ENCODE assay signal across 10 mouse cellular contexts in genomic region chr14:25795067-25795466, GRCm38 (mm10). TPM values are rescaled to one million over a fixed set of nuclear protein-coding genes. Genes with fewer than 3 reads are reported as not detected.
DNase-seq lines count a peak whose midpoint lies in the region; ATAC-seq and TF ChIP-seq lines count a peak whose summit lies in the region.
"Had no signal": no experiment of that assay in that cellular context is flagged by ENCODE, and none has a peak within 500 bp of the region (broad histone marks: within the 10 kb centered on the region; RNA-seq: fewer than 3 reads in every experiment).

No protein-coding gene starts in this region.

- intact Hi-C loops in gastrocnemius, adult 2 months (cut with DNase I): no loop called here

- no peak for TF ChIP-seq CTCF in gastrocnemius, adult 2 months (IDR thresholded peaks at IDR 0.05)
- no peak for TF ChIP-seq CTCF in liver, adult 2 months (IDR thresholded peaks at IDR 0.05; ENCODE audit: low read depth, low read length)

- H3K27ac ChIP-seq in gastrocnemius, adult 2 months: peak overlapping the region; percentile 84
- peak overlapping the region; percentile 91 for H3K27ac ChIP-seq in liver, adult 2 months (replicated peaks; ENCODE audit: insufficient read depth, low read depth, low read length)
- no peak overlapping the region for H3K27ac ChIP-seq in liver, embryonic 12.5 days
- H3K27ac ChIP-seq in embryonic facial prominence, embryonic 14.5 days (replicated peaks; ENCODE audit: low read depth, low read length): peak overlapping the region; percentile 78
- H3K27ac ChIP-seq in limb, embryonic 15.5 days: peak overlapping the region; percentile 75
- H3K27ac ChIP-seq: liver, embryonic 13.5 days; neural tube, embryonic 12.5 days had no signal

- H3K36me3 ChIP-seq in liver, adult 2 months (ENCODE audit: control insufficient read depth, insufficient read depth, low read length): no peaks in the 10 kb centered on the region
- H3K36me3 ChIP-seq in liver, embryonic 12.5 days: no peaks in the 10 kb centered on the region
- no peaks in the 10 kb centered on the region for H3K36me3 ChIP-seq in embryonic facial prominence, embryonic 14.5 days (ENCODE audit: control insufficient read depth, insufficient read depth, low read length)
- H3K36me3 ChIP-seq in limb, embryonic 15.5 days: no peaks in the 10 kb centered on the region
- H3K36me3 ChIP-seq: liver, embryonic 13.5 days; neural tube, embryonic 12.5 days had no signal

- ATAC-seq in liver, embryonic 12.5 days: no peak
- ATAC-seq in embryonic facial prominence, embryonic 14.5 days (ENCODE audit: low read depth): no peak
- no peak for ATAC-seq in limb, embryonic 15.5 days (ENCODE audit: insufficient number of reproducible peaks, low FRiP score, low TSS enrichment, low read depth)

- H3K79me2 ChIP-seq in liver, adult 2 months (ENCODE audit: control insufficient read depth, insufficient read depth, low read length): no peaks in the 10 kb centered on the region

- no peaks in the 10 kb centered on the region for H3K9me3 ChIP-seq in liver, embryonic 12.5 days (replicated peaks)
- H3K9me3 ChIP-seq in embryonic facial prominence, embryonic 14.5 days (ENCODE audit: control insufficient read depth, low read length): no peaks in the 10 kb centered on the region
- no peaks in the 10 kb centered on the region for H3K9me3 ChIP-seq in limb, embryonic 15.5 days
- H3K9me3 ChIP-seq: liver, embryonic 13.5 days; neural tube, embryonic 12.5 days had no signal

- WGBS in liver, adult 2 months: 22% methylated on average over 6 of the region's 6 CpGs
- WGBS in liver, embryonic 12.5 days (ENCODE audit: insufficient replicate concordance): 64% methylated on average over 6 of the region's 6 CpGs
- 47% methylated on average over 6 of the region's 6 CpGs for WGBS in embryonic facial prominence, embryonic 14.5 days
- 61% methylated on average over 6 of the region's 6 CpGs for WGBS in limb, embryonic 15.5 days

- H3K4me3 ChIP-seq in gastrocnemius, adult 2 months: peak overlapping the region; percentile 44
- peak overlapping the region; percentile 32 for H3K4me3 ChIP-seq in liver, adult 2 months (ENCODE audit: insufficient read depth, low read depth, low read length)
- no peak overlapping the region for H3K4me3 ChIP-seq in liver, embryonic 12.5 days
- H3K4me3 ChIP-seq in embryonic facial prominence, embryonic 14.5 days (ENCODE audit: low read depth, low read length): no peak overlapping the region
- H3K4me3 ChIP-seq in limb, embryonic 15.5 days: no peak overlapping the region
- H3K4me3 ChIP-seq: liver, embryonic 13.5 days; neural tube, embryonic 12.5 days had no signal

- TF ChIP-seq POLR2A in liver, adult 2 months (IDR thresholded peaks at IDR 0.05; ENCODE audit: extremely low read depth, insufficient read depth, low read length): no peak

- peak; percentile 52 for DNase-seq in gastrocnemius, adult 2 months
- no peak for DNase-seq in gastrocnemius, postnatal 10 days
- DNase-seq in liver, adult 2 months (ENCODE audit: extremely low read depth, low read depth, low spot score): no peak
- DNase-seq in embryonic facial prominence, embryonic 14.5 days (ENCODE audit: low spot score): no peak
- DNase-seq in adrenal gland, postnatal 36 days: no peak
- no peak for DNase-seq in right cerebral cortex, postnatal 10 days (ENCODE audit: low spot score in 2 of 2)
- DNase-seq: liver, embryonic 13.5 days had no signal

- no peaks in the 10 kb centered on the region for H3K27me3 ChIP-seq in liver, adult 2 months (ENCODE audit: control insufficient read depth, insufficient read depth, low read length)
- peaks cover 6% of the 10 kb centered on the region for H3K27me3 ChIP-seq in liver, embryonic 12.5 days (replicated peaks)
- H3K27me3 ChIP-seq in embryonic facial prominence, embryonic 14.5 days (replicated peaks; ENCODE audit: control insufficient read depth, insufficient read depth, low read length): no peaks in the 10 kb centered on the region
- H3K27me3 ChIP-seq in limb, embryonic 15.5 days: no peaks in the 10 kb centered on the region
- H3K27me3 ChIP-seq: neural tube, embryonic 12.5 days had no signal

- no peak overlapping the region for H3K4me2 ChIP-seq in liver, embryonic 12.5 days
- H3K4me2 ChIP-seq in embryonic facial prominence, embryonic 14.5 days (ENCODE audit: low read depth, low read length): no peak overlapping the region
- H3K4me2 ChIP-seq in limb, embryonic 15.5 days: no peak overlapping the region
- H3K4me2 ChIP-seq: liver, embryonic 13.5 days; neural tube, embryonic 12.5 days had no signal

- H3K9ac ChIP-seq in liver, adult 2 months (ENCODE audit: low read depth, low read length): peak overlapping the region; percentile 52; the same call in 1 of the 2 replicates
- no peak overlapping the region for H3K9ac ChIP-seq in liver, embryonic 12.5 days
- H3K9ac ChIP-seq in embryonic facial prominence, embryonic 14.5 days (ENCODE audit: low read depth, low read length): no peak overlapping the region
- H3K9ac ChIP-seq in limb, embryonic 15.5 days: no peak overlapping the region
- H3K9ac ChIP-seq: liver, embryonic 13.5 days; neural tube, embryonic 12.5 days had no signal

- H3K4me1 ChIP-seq in liver, adult 2 months (ENCODE audit: control insufficient read depth, insufficient read depth, low read length): peaks cover 14% of the 10 kb centered on the region
- peaks cover 3% of the 10 kb centered on the region; the same call in 1 of the 2 replicates for H3K4me1 ChIP-seq in liver, embryonic 12.5 days
- H3K4me1 ChIP-seq in embryonic facial prominence, embryonic 14.5 days (ENCODE audit: control insufficient read depth, insufficient read depth, low read length): peaks cover 14% of the 10 kb centered on the region; the same call in 1 of the 2 replicates
- H3K4me1 ChIP-seq in limb, embryonic 15.5 days: peaks cover 26% of the 10 kb centered on the region
- H3K4me1 ChIP-seq: neural tube, embryonic 12.5 days had no signal

RNA-seq across cellular contexts. Expression of gene Zcchc24, which starts 26.2 kb away (rescaled TPM):
- total RNA-seq in gastrocnemius, adult 2 months (2021): 10 to 100 TPM; 40.6 to 59.3 TPM
- total RNA-seq in gastrocnemius, postnatal 10 days (2021): 10 to 100 TPM; 65.9 to 66.6 TPM
- total RNA-seq in liver, adult 2 months (2014; rRNA removed): 27.3 and 28.7 TPM in 2 replicates
- polyA plus RNA-seq in liver, adult 2 months (2012; rRNA removed): 53.0 and 57.7 TPM in 2 replicates
- 6.9 and 7.8 TPM in 2 replicates for polyA plus RNA-seq in liver, embryonic 12.5 days (2016; fragmentation: Nextera tagmentation; extraction: Ambion mirVana)
- 45.6 and 48.1 TPM in 2 replicates for polyA plus RNA-seq in embryonic facial prominence, embryonic 14.5 days (2014; fragmentation: Nextera tagmentation; extraction: Ambion mirVana)
- polyA plus RNA-seq in limb, embryonic 15.5 days (2015; fragmentation: Nextera tagmentation; extraction: Ambion mirVana): 31.6 and 35.4 TPM in 2 replicates
- total RNA-seq in adrenal gland, postnatal 36 days (2021): 10 to 100 TPM; 21.2 to 21.3 TPM

RNA-seq across cellular contexts. Expression of gene Anxa11, which starts 46.9 kb away (rescaled TPM):
- 10 to 100 TPM; 97.4 to 99.1 TPM for total RNA-seq in gastrocnemius, adult 2 months (2021)
- 10 to 100 TPM; 95.6 to 97.7 TPM for total RNA-seq in gastrocnemius, postnatal 10 days (2021)
- total RNA-seq in liver, adult 2 months (2014; rRNA removed): 11.7 and 14.5 TPM in 2 replicates
- polyA plus RNA-seq in liver, adult 2 months (2012; rRNA removed): 30.5 and 33.6 TPM in 2 replicates
- polyA plus RNA-seq in liver, embryonic 12.5 days (2016; fragmentation: Nextera tagmentation; extraction: Ambion mirVana): 10.1 and 10.5 TPM in 2 replicates
- 27.6 and 30.2 TPM in 2 replicates for polyA plus RNA-seq in embryonic facial prominence, embryonic 14.5 days (2014; fragmentation: Nextera tagmentation; extraction: Ambion mirVana)
- 20.9 and 28.6 TPM in 2 replicates for polyA plus RNA-seq in limb, embryonic 15.5 days (2015; fragmentation: Nextera tagmentation; extraction: Ambion mirVana)
- 10 to 100 TPM; 57.8 to 84.4 TPM for total RNA-seq in adrenal gland, postnatal 36 days (2021)

Comparison
In these comparisons a context has a peak if more than half of its experiments do, and no peak if none do; other contexts are left out.
1. H3K4me3 ChIP-seq: peak in gastrocnemius, adult 2 months (single experiment) and liver, adult 2 months (single experiment); none in liver, embryonic 12.5 days (single experiment), embryonic facial prominence, embryonic 14.5 days (single experiment) and limb, embryonic 15.5 days (single experiment).